Mouse (Mus musculus) megakaryocyte, adult 5-6 weeks (primary cell): ENCODE data around the gene Gm2310. TPM values are rescaled to one million over a fixed set of nuclear protein-coding genes. Genes with fewer than 3 reads are reported as not detected.
"Not testable (repeated sequence)": the region's sequence is repeated elsewhere in the genome, so short reads cannot be mapped to it uniquely, and the experiment has no call there.

Experiments used
- ATAC-seq: 2 replicates; pipeline ENCODE4 v1.8.0; 2016; ENCODE audit warnings: mild to moderate bottlenecking, inconsistent platforms; ENCODE audit not compliant: poor library complexity, severe bottlenecking
- total RNA-seq, 2 experiments: library from RNA; stranded (forward) in 1 of 2; stranded (reverse) in 1 of 2; fragments of 153-499, 151-499 nt in 1 of 2; fragments of 221-1000, 200-1000 nt in 1 of 2; gene quantifications; 2 replicates each; pipeline versions ENCODE4 v1.2.3 to v1.2.4; 2015 to 2017

Gene Gm2310
- total RNA-seq (2015) (not detected in 2 replicates), total RNA-seq (2017) (not detected in 2 replicates)

- ATAC-seq: not testable (repeated sequence)
These were observed at the start of gene Gm2310 for GRCm38 (mm10) chr15:8519853-8520252. Gm2310 (minus strand) TSS chr15:8519953.

GRCm38 (mm10) chr15:8568645-8569528 lies 49.1 kb upstream of the Gm2310 start:
- ATAC-seq: peak; percentile 86

GRCm38 (mm10) chr15:8568286-8568644 lies 48.5 kb upstream of the Gm2310 start:
- no peak for ATAC-seq

GRCm38 (mm10) chr15:8565416-8565815 lies 45.7 kb upstream of the Gm2310 start:
- ATAC-seq: no peak

GRCm38 (mm10) chr15:8564331-8564730 lies 44.6 kb upstream of the Gm2310 start:
- ATAC-seq: no peak

GRCm38 (mm10) chr15:8563423-8564194 lies 43.9 kb upstream of the Gm2310 start:
- no peak for ATAC-seq

GRCm38 (mm10) chr15:8562776-8563175 lies 43.0 kb upstream of the Gm2310 start:
- ATAC-seq: no peak

- ATAC-seq: no peak
These were observed 11.4 kb upstream of the Gm2310 start for GRCm38 (mm10) chr15:8531201-8531600.

- no peak for ATAC-seq
These were observed 6.8 kb downstream of the Gm2310 start for GRCm38 (mm10) chr15:8512957-8513356.

GRCm38 (mm10) chr15:8511861-8512260 lies 7.9 kb downstream of the Gm2310 start:
- peak; percentile 99 for ATAC-seq

GRCm38 (mm10) chr15:8502431-8502830 lies 17.3 kb downstream of the Gm2310 start:
- ATAC-seq: no peak

GRCm38 (mm10) chr15:8485261-8485660 lies 34.5 kb downstream of the Gm2310 start:
- ATAC-seq: no peak

- no peak for ATAC-seq
These were observed 50.7 kb downstream of the Gm2310 start for GRCm38 (mm10) chr15:8469006-8469575.

Other genes with a start within 250 kb of the Gm2310 start
- 69.1 and 73.4 TPM in 2 replicates for gene Nipbl, start 75.5 kb downstream of the Gm2310 start, total RNA-seq (2015)
- 45.2 and 66.3 TPM in 2 replicates for gene Nipbl, start 75.5 kb downstream of the Gm2310 start, total RNA-seq (2017)
- gene Slc1a3, start 190.8 kb upstream of the Gm2310 start, total RNA-seq (2015): 0.02 TPM in 1 of 2 replicates, not detected in the other
- gene Slc1a3, start 190.8 kb upstream of the Gm2310 start, total RNA-seq (2017): 0.07 and 0.16 TPM in 2 replicates